Mouse (Mus musculus): Measurements from ENCODE around the gene Rasal2. TPM values are rescaled to one million over a fixed set of nuclear protein-coding genes. Genes with fewer than 3 reads are reported as not detected.
"Not testable (repeated sequence)": the region's sequence is repeated elsewhere in the genome, so short reads cannot be mapped to it uniquely, and the experiment has no call there.

Gene Rasal2
- total RNA-seq, 2 experiments from 2014 or later = 81.5 to 81.6 TPM

- no peak for DNase-seq (ENCODE audit: low spot score in 2 of 2)
These were observed 164.3 kb downstream of the Rasal2 start for GRCm38 (mm10) chr1:157248112-157248511.

- DNase-seq (ENCODE audit: low spot score in 2 of 2) = no peak
These were observed 165.1 kb downstream of the Rasal2 start for GRCm38 (mm10) chr1:157247341-157247740.

- DNase-seq (ENCODE audit: low spot score in 2 of 2) = no peak
These were observed 165.6 kb downstream of the Rasal2 start for GRCm38 (mm10) chr1:157246779-157247178.

- DNase-seq (ENCODE audit: low spot score in 2 of 2) = no peak
These were observed 168.0 kb downstream of the Rasal2 start for GRCm38 (mm10) chr1:157244453-157244790.

GRCm38 (mm10) chr1:157243576-157244452, 168.6 kb downstream of the Rasal2 start:
- DNase-seq (ENCODE audit: low spot score in 2 of 2) = peak in 1 of 2 experiments; percentile 32

- DNase-seq (ENCODE audit: low spot score in 2 of 2) = no peak
These were observed 172.7 kb downstream of the Rasal2 start for GRCm38 (mm10) chr1:157239687-157240086.

GRCm38 (mm10) chr1:157236650-157237344, 175.6 kb downstream of the Rasal2 start:
- not testable (repeated sequence) for DNase-seq (ENCODE audit: low spot score in 2 of 2)

GRCm38 (mm10) chr1:157233451-157233850, 178.9 kb downstream of the Rasal2 start:
- no peak for DNase-seq (ENCODE audit: low spot score in 2 of 2)

- DNase-seq (ENCODE audit: low spot score in 2 of 2) = peak in 1 of 2 experiments; percentile 15
These were observed 180.0 kb downstream of the Rasal2 start for GRCm38 (mm10) chr1:157232372-157232771.

- DNase-seq (ENCODE audit: low spot score in 2 of 2) = peak; percentile 34 to 38
These were observed 181.4 kb downstream of the Rasal2 start for GRCm38 (mm10) chr1:157231016-157231415.

GRCm38 (mm10) chr1:157230386-157230785, 182.0 kb downstream of the Rasal2 start:
- DNase-seq (ENCODE audit: low spot score in 2 of 2) = no peak

- DNase-seq (ENCODE audit: low spot score in 2 of 2) = no peak
These were observed 187.4 kb downstream of the Rasal2 start for GRCm38 (mm10) chr1:157225013-157225412.

- no peak for DNase-seq (ENCODE audit: low spot score in 2 of 2)
These were observed 191.5 kb downstream of the Rasal2 start for GRCm38 (mm10) chr1:157220910-157221309.

- peak in 1 of 2 experiments; percentile 34 for DNase-seq (ENCODE audit: low spot score in 2 of 2)
These were observed 191.9 kb downstream of the Rasal2 start for GRCm38 (mm10) chr1:157220466-157220865.

- no peak for DNase-seq (ENCODE audit: low spot score in 2 of 2)
These were observed 203.6 kb downstream of the Rasal2 start for GRCm38 (mm10) chr1:157208754-157209153.

GRCm38 (mm10) chr1:157205685-157206084, 206.7 kb downstream of the Rasal2 start:
- DNase-seq (ENCODE audit: low spot score in 2 of 2) = no peak

GRCm38 (mm10) chr1:157183043-157183442, 229.4 kb downstream of the Rasal2 start:
- peak; percentile 24 to 38 for DNase-seq (ENCODE audit: low spot score in 2 of 2)

GRCm38 (mm10) chr1:157182431-157182830, 230.0 kb downstream of the Rasal2 start:
- no peak for DNase-seq (ENCODE audit: low spot score in 2 of 2)

GRCm38 (mm10) chr1:157181081-157181480, 231.3 kb downstream of the Rasal2 start:
- no peak for DNase-seq (ENCODE audit: low spot score in 2 of 2)

GRCm38 (mm10) chr1:157178988-157179764, 233.2 kb downstream of the Rasal2 start:
- no peak for DNase-seq (ENCODE audit: low spot score in 2 of 2)

- peak; percentile 32 to 66 for DNase-seq (ENCODE audit: low spot score in 2 of 2)
These were observed 243.1 kb downstream of the Rasal2 start for GRCm38 (mm10) chr1:157169292-157169691.
